Mouse (Mus musculus): ENCODE results near the gene 4932415D10Rik.

GRCm38 (mm10) chr10:82245021-82245420 is 71.4 kb downstream of the 4932415D10Rik start:
- no peak for TF ChIP-seq CTCF (IDR thresholded peaks at IDR 0.05; ENCODE audit: borderline replicate concordance, insufficient read depth, low read depth, low read length)
- no peak for TF ChIP-seq POLR2A (IDR thresholded peaks at IDR 0.05; ENCODE audit: borderline replicate concordance, insufficient read depth, low read length)

Measured in cerebellum, adult 2 months (tissue).